ENCODE assay signal across 11 mouse cellular contexts in genomic region chr6:97405311-97405710, GRCm38 (mm10).
DNase-seq lines count a peak whose midpoint lies in the region; ATAC-seq lines count a peak whose summit lies in the region.
"Had no signal": no experiment of that assay in that cellular context is flagged by ENCODE, and none has a peak within 500 bp of the region (broad histone marks: within the 10 kb centered on the region; RNA-seq: fewer than 3 reads in every experiment).

No protein-coding gene starts in this region.

- peaks cover 57% of the 10 kb centered on the region for H3K27me3 ChIP-seq in heart, embryonic 13.5 days (replicated peaks)
- no peaks in the 10 kb centered on the region for H3K27me3 ChIP-seq in neural tube, embryonic 14.5 days (ENCODE audit: control insufficient read depth, insufficient read depth, low read length)
- H3K27me3 ChIP-seq in hindbrain, embryonic 14.5 days (ENCODE audit: control insufficient read depth, insufficient read depth, low read length) = no peaks in the 10 kb centered on the region
- H3K27me3 ChIP-seq: lung, embryonic 15.5 days; Patski had no signal

- H3K4me3 ChIP-seq in heart, embryonic 13.5 days = no peak overlapping the region
- no peak overlapping the region for H3K4me3 ChIP-seq in neural tube, embryonic 14.5 days (ENCODE audit: low read depth, low read length)
- H3K4me3 ChIP-seq in hindbrain, embryonic 14.5 days (replicated peaks; ENCODE audit: low read length) = no peak overlapping the region
- H3K4me3 ChIP-seq: lung, embryonic 15.5 days had no signal

- 11% methylated on average over 7 of the region's 7 CpGs for WGBS in heart, embryonic 13.5 days
- 21% methylated on average over 7 of the region's 7 CpGs for WGBS in neural tube, embryonic 14.5 days
- WGBS in hindbrain, embryonic 14.5 days = 36% methylated on average over 7 of the region's 7 CpGs

- H3K9ac ChIP-seq in heart, embryonic 13.5 days = no peak overlapping the region
- H3K9ac ChIP-seq in neural tube, embryonic 14.5 days (replicated peaks; ENCODE audit: low read depth, low read length) = no peak overlapping the region
- H3K9ac ChIP-seq in hindbrain, embryonic 14.5 days = no peak overlapping the region
- H3K9ac ChIP-seq: lung, embryonic 15.5 days had no signal

- peak overlapping the region; percentile 78 for H3K27ac ChIP-seq in heart, embryonic 13.5 days (replicated peaks)
- peak overlapping the region; percentile 16; the same call in 1 of the 2 replicates for H3K27ac ChIP-seq in neural tube, embryonic 14.5 days (ENCODE audit: low read depth, low read length)
- H3K27ac ChIP-seq in hindbrain, embryonic 14.5 days = no peak overlapping the region
- H3K27ac ChIP-seq: lung, embryonic 15.5 days had no signal

- H3K4me1 ChIP-seq in heart, embryonic 13.5 days = peaks cover 64% of the 10 kb centered on the region
- H3K4me1 ChIP-seq in neural tube, embryonic 14.5 days (ENCODE audit: control insufficient read depth, insufficient read depth, low read length) = peaks cover 4% of the 10 kb centered on the region; the same call in 1 of the 2 replicates
- H3K4me1 ChIP-seq in hindbrain, embryonic 14.5 days (replicated peaks; ENCODE audit: control insufficient read depth, insufficient read depth, low read length) = no peaks in the 10 kb centered on the region

- intact Hi-C loops in gastrocnemius, postnatal 36 days (cut with DNase I) = no loop called here

- H3K9me3 ChIP-seq in heart, embryonic 13.5 days = no peaks in the 10 kb centered on the region
- H3K9me3 ChIP-seq in neural tube, embryonic 14.5 days (ENCODE audit: control insufficient read depth, low read length) = no peaks in the 10 kb centered on the region
- no peaks in the 10 kb centered on the region for H3K9me3 ChIP-seq in hindbrain, embryonic 14.5 days (ENCODE audit: control insufficient read depth, low read length)
- H3K9me3 ChIP-seq: lung, embryonic 15.5 days had no signal

- H3K4me2 ChIP-seq in heart, embryonic 13.5 days = no peak overlapping the region
- no peak overlapping the region for H3K4me2 ChIP-seq in neural tube, embryonic 14.5 days (ENCODE audit: low read depth, low read length)
- no peak overlapping the region for H3K4me2 ChIP-seq in hindbrain, embryonic 14.5 days (replicated peaks)
- H3K4me2 ChIP-seq: lung, embryonic 15.5 days had no signal

- peak; percentile 35 for DNase-seq in layer of hippocampus, adult 9-11 months
- DNase-seq in layer of hippocampus, postnatal 36 days = no peak
- peak; percentile 76 for DNase-seq in embryo, embryonic 10 days (ENCODE audit: low spot score)
- DNase-seq in gastrocnemius, postnatal 36 days = no peak
- no peak for DNase-seq in hindbrain, embryonic 14.5 days (ENCODE audit: low spot score)
- DNase-seq: kidney, postnatal 10 days; thymus, adult 18-20 months had no signal

- ATAC-seq in heart, embryonic 13.5 days (ENCODE audit: extremely low read depth, insufficient number of reproducible peaks, low FRiP score, low TSS enrichment) = no peak
- no peak; the same call in 1 of the 2 replicates for ATAC-seq in neural tube, embryonic 14.5 days (ENCODE audit: low read depth)
- ATAC-seq in hindbrain, embryonic 14.5 days (ENCODE audit: low FRiP score) = no peak
- ATAC-seq: Patski had no signal

- H3K36me3 ChIP-seq in heart, embryonic 13.5 days = no peaks in the 10 kb centered on the region
- H3K36me3 ChIP-seq in neural tube, embryonic 14.5 days (ENCODE audit: control insufficient read depth, insufficient read depth, low read length) = no peaks in the 10 kb centered on the region
- H3K36me3 ChIP-seq in hindbrain, embryonic 14.5 days (replicated peaks; ENCODE audit: control insufficient read depth, insufficient read depth) = 0 out of 2 replicates have a peak, but pooled peaks cover 4% of the 10 kb centered on the region
- H3K36me3 ChIP-seq: lung, embryonic 15.5 days had no signal

Comparison
In these comparisons a context has a peak if more than half of its experiments do, and no peak if none do; other contexts are left out.
1. DNase-seq: peak in layer of hippocampus, adult 9-11 months (single experiment) and embryo, embryonic 10 days (single experiment); none in layer of hippocampus, postnatal 36 days (0 of 2), gastrocnemius, postnatal 36 days (0 of 2) and hindbrain, embryonic 14.5 days (single experiment).